Mouse (Mus musculus): Measurements from ENCODE around the gene Slc11a1.

DNA sequence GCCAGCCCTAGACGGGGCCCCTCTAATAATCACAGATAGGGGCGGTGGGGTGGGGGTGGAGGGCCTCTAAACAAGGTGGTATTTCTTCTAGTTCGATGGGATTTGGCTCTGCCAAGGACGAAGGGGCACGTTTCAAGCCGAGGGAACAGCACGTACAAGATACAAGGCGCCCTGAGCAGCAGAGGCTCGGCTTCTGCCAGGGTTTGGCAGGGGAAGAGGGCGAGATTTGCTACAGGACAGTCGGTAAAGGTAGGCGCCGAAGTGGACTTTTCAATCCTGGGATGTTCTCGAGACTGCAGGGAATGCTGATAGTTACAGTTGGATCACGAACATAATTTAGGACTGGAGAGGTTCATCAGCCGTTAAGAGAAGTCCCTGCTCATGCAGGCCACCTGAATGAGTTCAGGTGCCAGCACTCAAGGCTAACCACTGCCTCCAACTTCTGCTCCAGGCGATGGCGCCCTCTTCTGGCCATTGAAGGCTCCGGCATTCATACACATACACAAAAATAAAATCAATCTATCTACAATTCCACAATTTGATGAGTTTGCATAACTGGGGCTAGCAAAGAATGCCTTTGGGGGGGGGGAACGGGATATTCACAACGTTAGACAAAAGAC lies 15.4 kb downstream of the Slc11a1 start:
- no peak for TF ChIP-seq ETS1 (IDR thresholded peaks at IDR 0.05; ENCODE audit: low read depth, low read length)
- peak; percentile 84 to 93 (median 87) for TF ChIP-seq CTCF (IDR thresholded peaks at IDR 0.05 in 2 of 3, conservative IDR thresholded peaks at IDR 0.05 in 1 of 3; ENCODE audit: control insufficient read depth in 1 of 3, insufficient read depth in 1 of 3, low read depth in 2 of 3, low read length in 3 of 3, poor library complexity in 1 of 3, severe bottlenecking in 1 of 3)
- no peak for TF ChIP-seq MEF2A (IDR thresholded peaks at IDR 0.05; ENCODE audit: extremely low read depth, insufficient replicate concordance, low read depth, low read length, poor library complexity, severe bottlenecking)
- TF ChIP-seq POLR2AphosphoS5 (IDR thresholded peaks at IDR 0.05; ENCODE audit: borderline replicate concordance, low read depth, low read length) = no peak
- TF ChIP-seq JUND (IDR thresholded peaks at IDR 0.05; ENCODE audit: low read depth, low read length) = no peak
- 0 out of 4 replicates have a peak, but pooled peaks of 1 of the 2 experiments have one; percentile 35 for TF ChIP-seq POLR2A (IDR thresholded peaks at IDR 0.05; ENCODE audit: control insufficient read depth in 1 of 2, insufficient read depth in 1 of 2, low read depth in 1 of 2, low read length in 2 of 2, poor library complexity in 1 of 2)
- TF ChIP-seq CHD2 (IDR thresholded peaks at IDR 0.05; ENCODE audit: low read length) = no peak
- no peak for TF ChIP-seq TAL1 (IDR thresholded peaks at IDR 0.05; ENCODE audit: low read length)
- no peak for TF ChIP-seq UBTF (IDR thresholded peaks at IDR 0.05; ENCODE audit: borderline replicate concordance, insufficient read depth, low read depth, low read length)
- TF ChIP-seq TCF12 (IDR thresholded peaks at IDR 0.05; ENCODE audit: low read depth, low read length) = no peak
- no peak for TF ChIP-seq MYC (IDR thresholded peaks at IDR 0.05; ENCODE audit: low read depth, low read length)
- no peak for TF ChIP-seq USF1 (IDR thresholded peaks at IDR 0.05; ENCODE audit: low read depth, low read length)
- no peak for TF ChIP-seq ELF1 (IDR thresholded peaks at IDR 0.05; ENCODE audit: low read depth, low read length)
- TF ChIP-seq KAT2A (conservative IDR thresholded peaks at IDR 0.05; ENCODE audit: low read depth, low read length) = no peak
